In genomic region chr19:5653969-5654719, GRCm38 (mm10) we compare ENCODE assay signal across 9 mouse cellular contexts. TPM values are rescaled to one million over a fixed set of nuclear protein-coding genes. Genes with fewer than 3 reads are reported as not detected.
A peak's percentile ranks its signal among the peaks of the same experiment; 100 is the strongest.
DNase-seq lines count a peak whose midpoint lies in the region; ATAC-seq and TF ChIP-seq lines count a peak whose summit lies in the region.
"Had no signal": no experiment of that assay in that cellular context is flagged by ENCODE, and none has a peak within 500 bp of the region (broad histone marks: within the 10 kb centered on the region; RNA-seq: fewer than 3 reads in every experiment).

No protein-coding gene starts in this region.

- H3K36me3 ChIP-seq in heart, embryonic 14.5 days (ENCODE audit: control insufficient read depth, insufficient read depth, low read length) = peaks cover 85% of the 10 kb centered on the region
- no peaks in the 10 kb centered on the region for H3K36me3 ChIP-seq in hindbrain, postnatal 0 days (ENCODE audit: insufficient read depth, low read length)
- H3K36me3 ChIP-seq in midbrain, embryonic 12.5 days = peaks cover 7% of the 10 kb centered on the region; the same call in 1 of the 2 replicates

- no peak for TF ChIP-seq CTCF in hindbrain, postnatal 0 days (IDR thresholded peaks at IDR 0.05; ENCODE audit: low read depth)

- no peak overlapping the region for H3K27ac ChIP-seq in heart, embryonic 14.5 days (replicated peaks in 1 of 2; ENCODE audit: control insufficient read depth in 1 of 2, insufficient read depth in 1 of 2, low read depth in 2 of 2, low read length in 2 of 2)
- H3K27ac ChIP-seq in hindbrain, postnatal 0 days = no peak overlapping the region
- H3K27ac ChIP-seq in midbrain, embryonic 12.5 days (replicated peaks) = no peak overlapping the region

- ATAC-seq in heart, embryonic 14.5 days (ENCODE audit: insufficient number of reproducible peaks, insufficient read depth, low FRiP score, low read depth) = no peak; the same call in 1 of the 2 replicates
- ATAC-seq in hindbrain, postnatal 0 days = peak; percentile 72
- ATAC-seq in midbrain, embryonic 12.5 days (ENCODE audit: low FRiP score, low read depth) = peak; percentile 79; the same call in 1 of the 2 replicates
- no peak for ATAC-seq in monocyte, adult 5-6 weeks (replicated peaks; ENCODE audit: insufficient number of reproducible peaks, low FRiP score, low TSS enrichment, poor library complexity, severe bottlenecking)
- ATAC-seq in granulocyte monocyte progenitor cell, adult 5-6 weeks (replicated peaks; ENCODE audit: poor library complexity, severe bottlenecking) = no peak
- ATAC-seq: Patski had no signal

- intact Hi-C loops in heart, postnatal 25 days (cut with DNase I) = no loop called here

- H3K4me1 ChIP-seq in heart, embryonic 14.5 days (ENCODE audit: control insufficient read depth in 2 of 2, insufficient read depth in 2 of 2, low read length in 2 of 2) = peaks cover 12 to 17% of the 10 kb centered on the region in 2 experiments
- H3K4me1 ChIP-seq in hindbrain, postnatal 0 days (ENCODE audit: insufficient read depth, low read length) = peaks cover 15% of the 10 kb centered on the region; the same call in 1 of the 2 replicates
- H3K4me1 ChIP-seq in midbrain, embryonic 12.5 days = peaks cover 18% of the 10 kb centered on the region

- no peak for DNase-seq in heart, postnatal 25 days (ENCODE audit: low spot score)
- peak; percentile 74 for DNase-seq in embryo, embryonic 10 days (ENCODE audit: low spot score)
- peak; percentile 51 for DNase-seq in hindbrain, postnatal 0 days (ENCODE audit: low spot score)
- DNase-seq in frontal cortex, postnatal 25 days (ENCODE audit: low spot score in 2 of 2) = no peak

- peak overlapping the region; percentile 62 for H3K9ac ChIP-seq in heart, embryonic 14.5 days (ENCODE audit: low read length)
- H3K9ac ChIP-seq in hindbrain, postnatal 0 days (replicated peaks; ENCODE audit: low read length) = peak overlapping the region; percentile 41
- peak overlapping the region; percentile 51 for H3K9ac ChIP-seq in midbrain, embryonic 12.5 days (replicated peaks)

- peaks cover 17% of the 10 kb centered on the region for H3K27me3 ChIP-seq in heart, embryonic 14.5 days (ENCODE audit: control insufficient read depth, insufficient read depth, low read length)
- peaks cover 9% of the 10 kb centered on the region; the same call in 1 of the 2 replicates for H3K27me3 ChIP-seq in hindbrain, postnatal 0 days (ENCODE audit: insufficient read depth, low read length)
- H3K27me3 ChIP-seq in midbrain, embryonic 12.5 days = peaks cover 56% of the 10 kb centered on the region
- H3K27me3 ChIP-seq: Patski had no signal

- H3K4me2 ChIP-seq in heart, embryonic 14.5 days (ENCODE audit: low read length) = peak overlapping the region; percentile 76
- peak overlapping the region; percentile 61 for H3K4me2 ChIP-seq in hindbrain, postnatal 0 days (ENCODE audit: low read depth, low read length)
- peak overlapping the region; percentile 70 for H3K4me2 ChIP-seq in midbrain, embryonic 12.5 days (replicated peaks)

- peak overlapping the region; percentile 19 to 40 for H3K4me3 ChIP-seq in heart, embryonic 14.5 days (ENCODE audit: control insufficient read depth in 1 of 2, insufficient read depth in 1 of 2, low read depth in 1 of 2, low read length in 2 of 2)
- H3K4me3 ChIP-seq in hindbrain, postnatal 0 days (ENCODE audit: low read length) = peak overlapping the region; percentile 39
- H3K4me3 ChIP-seq in midbrain, embryonic 12.5 days = peak overlapping the region; percentile 46

- 25% methylated on average over 62 of the region's 62 CpGs for WGBS in heart, embryonic 14.5 days
- WGBS in hindbrain, postnatal 0 days = 9% methylated on average over 62 of the region's 62 CpGs
- 3% methylated on average over 62 of the region's 62 CpGs for WGBS in midbrain, embryonic 12.5 days

- H3K9me3 ChIP-seq in heart, embryonic 14.5 days (ENCODE audit: control insufficient read depth, low read length) = no peaks in the 10 kb centered on the region
- no peaks in the 10 kb centered on the region for H3K9me3 ChIP-seq in hindbrain, postnatal 0 days (ENCODE audit: low read length)
- no peaks in the 10 kb centered on the region for H3K9me3 ChIP-seq in midbrain, embryonic 12.5 days

RNA-seq across cellular contexts. Expression of gene Sipa1, which starts 9.4 kb away (rescaled TPM):
- polyA plus RNA-seq in heart, embryonic 14.5 days (2014; fragmentation: Nextera tagmentation; extraction: Ambion mirVana) = 16.7 and 17.2 TPM in 2 replicates
- total RNA-seq in heart, postnatal 25 days (2021) = 10 to 100 TPM; 23.3 to 31.3 TPM
- 25.6 and 43.2 TPM in 2 replicates for total RNA-seq in hindbrain, postnatal 0 days (2014; rRNA removed)
- polyA plus RNA-seq in hindbrain, postnatal 0 days (2015; fragmentation: Nextera tagmentation; extraction: Ambion mirVana) = 18.7 and 18.8 TPM in 2 replicates
- 18.8 and 20.6 TPM in 2 replicates for polyA plus RNA-seq in midbrain, embryonic 12.5 days (2016; fragmentation: Nextera tagmentation; extraction: Ambion mirVana)
- 83.5 to 149 TPM (median 83.8 TPM) in 3 replicates for total RNA-seq in monocyte, adult 5-6 weeks (2017)
- total RNA-seq in granulocyte monocyte progenitor cell, adult 5-6 weeks (2014; fragmentation: Nextera tagmentation) = 56.8 and 65.9 TPM in 2 replicates
- total RNA-seq in granulocyte monocyte progenitor cell, adult 5-6 weeks (2017) = 17.3 and 20.8 TPM in 2 replicates

RNA-seq across cellular contexts. Expression of gene Rela, which starts 16.9 kb away (rescaled TPM):
- polyA plus RNA-seq in heart, embryonic 14.5 days (2014; fragmentation: Nextera tagmentation; extraction: Ambion mirVana) = 35.1 and 36.9 TPM in 2 replicates
- total RNA-seq in heart, postnatal 25 days (2021) = 10 to 100 TPM; 22.7 to 29.9 TPM
- 40.1 and 40.8 TPM in 2 replicates for total RNA-seq in hindbrain, postnatal 0 days (2014; rRNA removed)
- 30.3 and 33.1 TPM in 2 replicates for polyA plus RNA-seq in hindbrain, postnatal 0 days (2015; fragmentation: Nextera tagmentation; extraction: Ambion mirVana)
- polyA plus RNA-seq in midbrain, embryonic 12.5 days (2016; fragmentation: Nextera tagmentation; extraction: Ambion mirVana) = 34.2 and 37.6 TPM in 2 replicates
- total RNA-seq in monocyte, adult 5-6 weeks (2017) = 58.6 to 89.7 TPM (median 73.2 TPM) in 3 replicates
- total RNA-seq in granulocyte monocyte progenitor cell, adult 5-6 weeks (2014; fragmentation: Nextera tagmentation) = 37.1 and 46.4 TPM in 2 replicates
- 25.4 and 31.7 TPM in 2 replicates for total RNA-seq in granulocyte monocyte progenitor cell, adult 5-6 weeks (2017)

RNA-seq across cellular contexts. Expression of gene Map3k11, which starts 34.4 kb away (rescaled TPM):
- 16.7 and 22.4 TPM in 2 replicates for polyA plus RNA-seq in heart, embryonic 14.5 days (2014; fragmentation: Nextera tagmentation; extraction: Ambion mirVana)
- total RNA-seq in heart, postnatal 25 days (2021) = 10 to 100 TPM; 24.0 to 30.4 TPM
- 20.6 and 20.7 TPM in 2 replicates for total RNA-seq in hindbrain, postnatal 0 days (2014; rRNA removed)
- 10.0 and 10.7 TPM in 2 replicates for polyA plus RNA-seq in hindbrain, postnatal 0 days (2015; fragmentation: Nextera tagmentation; extraction: Ambion mirVana)
- 25.4 and 26.2 TPM in 2 replicates for polyA plus RNA-seq in midbrain, embryonic 12.5 days (2016; fragmentation: Nextera tagmentation; extraction: Ambion mirVana)
- total RNA-seq in monocyte, adult 5-6 weeks (2017) = 41.8 to 57.5 TPM (median 46.8 TPM) in 3 replicates
- 23.0 and 30.4 TPM in 2 replicates for total RNA-seq in granulocyte monocyte progenitor cell, adult 5-6 weeks (2014; fragmentation: Nextera tagmentation)
- total RNA-seq in granulocyte monocyte progenitor cell, adult 5-6 weeks (2017) = 21.9 and 22.2 TPM in 2 replicates

RNA-seq across cellular contexts. Expression of gene Pcnx3, which starts 34.6 kb away (rescaled TPM):
- polyA plus RNA-seq in heart, embryonic 14.5 days (2014; fragmentation: Nextera tagmentation; extraction: Ambion mirVana) = 15.3 and 17.3 TPM in 2 replicates
- 10 to 100 TPM; 17.8 to 18.0 TPM for total RNA-seq in heart, postnatal 25 days (2021)
- total RNA-seq in hindbrain, postnatal 0 days (2014; rRNA removed) = 75.1 and 97.0 TPM in 2 replicates
- polyA plus RNA-seq in hindbrain, postnatal 0 days (2015; fragmentation: Nextera tagmentation; extraction: Ambion mirVana) = 16.8 and 17.2 TPM in 2 replicates
- 34.1 and 37.4 TPM in 2 replicates for polyA plus RNA-seq in midbrain, embryonic 12.5 days (2016; fragmentation: Nextera tagmentation; extraction: Ambion mirVana)
- 13.3 to 41.9 TPM (median 22.3 TPM) in 3 replicates for total RNA-seq in monocyte, adult 5-6 weeks (2017)
- total RNA-seq in granulocyte monocyte progenitor cell, adult 5-6 weeks (2014; fragmentation: Nextera tagmentation) = 35.2 and 46.8 TPM in 2 replicates
- total RNA-seq in granulocyte monocyte progenitor cell, adult 5-6 weeks (2017) = 12.6 and 22.7 TPM in 2 replicates

RNA-seq across cellular contexts. Expression of gene Kat5, which starts 44.1 kb away (rescaled TPM):
- 19.7 and 20.0 TPM in 2 replicates for polyA plus RNA-seq in heart, embryonic 14.5 days (2014; fragmentation: Nextera tagmentation; extraction: Ambion mirVana)
- total RNA-seq in heart, postnatal 25 days (2021) = 10 to 100 TPM; 24.8 to 26.5 TPM
- total RNA-seq in hindbrain, postnatal 0 days (2014; rRNA removed) = 95.2 and 163 TPM in 2 replicates
- polyA plus RNA-seq in hindbrain, postnatal 0 days (2015; fragmentation: Nextera tagmentation; extraction: Ambion mirVana) = 72.0 and 74.0 TPM in 2 replicates
- 80.4 and 81.6 TPM in 2 replicates for polyA plus RNA-seq in midbrain, embryonic 12.5 days (2016; fragmentation: Nextera tagmentation; extraction: Ambion mirVana)
- 65.5 to 109 TPM (median 99.2 TPM) in 3 replicates for total RNA-seq in monocyte, adult 5-6 weeks (2017)
- total RNA-seq in granulocyte monocyte progenitor cell, adult 5-6 weeks (2014; fragmentation: Nextera tagmentation) = 27.9 and 52.2 TPM in 2 replicates
- total RNA-seq in granulocyte monocyte progenitor cell, adult 5-6 weeks (2017) = 60.2 and 82.3 TPM in 2 replicates

Comparison
In these comparisons a context has a peak if more than half of its experiments do, and no peak if none do; other contexts are left out.
1. ATAC-seq: peak in hindbrain, postnatal 0 days (single experiment) and midbrain, embryonic 12.5 days (single experiment); none in heart, embryonic 14.5 days (single experiment), monocyte, adult 5-6 weeks (single experiment) and granulocyte monocyte progenitor cell, adult 5-6 weeks (single experiment).
2. DNase-seq: peak in embryo, embryonic 10 days (single experiment) and hindbrain, postnatal 0 days (single experiment); none in heart, postnatal 25 days (single experiment) and frontal cortex, postnatal 25 days (0 of 2).
3. Peak in every context shown above with its lines, with median percentiles within 50 percentile points of each other: H3K4me2 ChIP-seq, H3K4me3 ChIP-seq and H3K9ac ChIP-seq.